Mouse (Mus musculus): Measurements from ENCODE around the gene Zfp747.

GRCm38 (mm10) chr7:127358472-127358871 lies 17.4 kb downstream of the Zfp747 start:
- TF ChIP-seq CTCF (IDR thresholded peaks at IDR 0.05; ENCODE audit: extremely low read depth, insufficient read depth, insufficient read length, insufficient replicate concordance) (no peak), POLR2A (IDR thresholded peaks at IDR 0.05; ENCODE audit: low read depth, low read length) (no peak)
